Mouse (Mus musculus) G1E (cell line): ENCODE measurements at regions not wholly inside any gene's neighbourhood (a gene's known extent, or its start where the extent isn't known, plus 50 kb on each side); places are given as distances from the start of the nearest gene placed in this dataset.
A peak's percentile ranks its signal among the peaks of the same experiment; 100 is the strongest.
"Not testable (repeated sequence)": the region's sequence is repeated elsewhere in the genome, so short reads cannot be mapped to it uniquely, and the experiment has no call there.

ENCODE experiments used
- ATAC-seq: 2 replicates; pipeline ENCODE4 v1.8.0; 2016; ENCODE audit warnings: mild to moderate bottlenecking; ENCODE audit not compliant: insufficient number of reproducible peaks, poor library complexity, low FRiP score, severe bottlenecking; ENCODE audit errors: extremely low read depth
- DNase-seq: peaks from one replicate; pipeline ENCODE4 v3.0.0; 2012; ENCODE audit warnings: low spot score
- H3K27me3 ChIP-seq: 2 replicates; pipeline ENCODE4 v1.6.1; 2012; ENCODE audit warnings: mild to moderate bottlenecking, low read length, inconsistent platforms; ENCODE audit not compliant: insufficient read depth
- H3K36me3 ChIP-seq: replicated peaks from 2 replicates; pipeline ENCODE3; 2012; ENCODE audit warnings: mild to moderate bottlenecking, inconsistent platforms
- H3K4me1 ChIP-seq: 2 replicates; pipeline ENCODE4 v1.6.1; 2012; ENCODE audit warnings: low read depth, low read length, inconsistent platforms, mixed read lengths; ENCODE audit not compliant: insufficient read depth
- H3K4me3 ChIP-seq: 2 replicates; pipeline ENCODE4 v1.5.1; 2012; ENCODE audit warnings: low read depth, mild to moderate bottlenecking, inconsistent platforms, low read length, moderate library complexity, mixed read lengths
- H3K9me3 ChIP-seq: replicated peaks from 2 replicates; pipeline ENCODE4 v1.6.1; 2012; ENCODE audit warnings: inconsistent platforms
- CTCF ChIP-seq: IDR thresholded peaks from 2 replicates; pipeline ENCODE4 v1.5.1; 2012; ENCODE audit warnings: low read depth, low read length, inconsistent platforms, mixed read lengths
- GATA1 ChIP-seq: IDR thresholded peaks from 2 replicates; pipeline ENCODE4 v1.6.1; 2012; ENCODE audit warnings: borderline replicate concordance, low read length, inconsistent platforms, mixed read lengths
- GATA2 ChIP-seq: IDR thresholded peaks from 2 replicates; pipeline ENCODE4 v1.6.1; 2012; ENCODE audit warnings: low read depth, low read length, inconsistent platforms, borderline replicate concordance
- POLR2AphosphoS5 ChIP-seq: IDR thresholded peaks from 2 replicates; pipeline ENCODE4 v1.6.1; 2012; ENCODE audit warnings: low read depth, low read length, inconsistent platforms; ENCODE audit not compliant: insufficient replicate concordance
- TAL1 ChIP-seq: conservative IDR thresholded peaks from 2 replicates; pipeline ENCODE4 v1.6.1; 2012; ENCODE audit warnings: low read depth, low read length, inconsistent platforms, mixed read lengths

DNA sequence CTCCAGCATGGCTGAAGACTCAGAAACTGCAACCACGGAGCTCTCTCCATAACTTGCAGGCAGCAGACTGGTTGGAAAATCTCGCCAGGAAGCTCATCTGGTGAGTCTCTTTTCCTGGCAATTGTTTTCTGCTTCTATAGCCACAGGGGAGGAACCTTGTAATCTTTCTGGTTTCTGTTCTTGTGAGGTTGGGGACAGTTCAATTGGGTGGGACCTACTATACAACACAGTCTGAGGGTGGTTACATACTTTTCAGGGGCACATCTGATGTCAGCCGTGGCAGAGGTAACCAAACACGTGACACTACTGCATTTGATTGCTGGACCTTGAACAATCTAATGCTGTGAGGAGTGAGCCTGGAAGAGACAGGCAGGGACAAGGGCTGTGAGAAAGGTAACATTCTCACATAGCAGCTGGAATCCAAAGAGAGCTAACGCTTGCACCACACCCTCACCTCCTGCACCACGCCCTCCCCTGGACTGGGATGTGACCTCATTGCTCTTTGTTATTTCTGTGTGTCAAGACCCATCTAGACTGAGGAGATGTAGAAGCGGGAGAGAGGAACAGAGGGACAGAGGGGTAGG lies 98.8 kb upstream of the Palmd start:
- H3K4me1 ChIP-seq: no peaks in the 10 kb centered on the region
- no peak for ATAC-seq
- H3K36me3 ChIP-seq: no peaks in the 10 kb centered on the region
- H3K9me3 ChIP-seq: no peaks in the 10 kb centered on the region
- DNase-seq: no peak
- TF ChIP-seq GATA1 (no peak), CTCF (no peak), GATA2 (no peak)
- no peaks in the 10 kb centered on the region; the same call in 1 of the 2 replicates for H3K27me3 ChIP-seq
- no peak overlapping the region for H3K4me3 ChIP-seq

GRCm38 (mm10) chr3:117065904-117066303 lies 97.1 kb upstream of the Palmd start:
- no peak for TF ChIP-seq GATA2
- no peak for TF ChIP-seq GATA1
- TF ChIP-seq CTCF: no peak
- TF ChIP-seq POLR2AphosphoS5: no peak
- TF ChIP-seq TAL1: no peak
- Histone ChIP-seq H3K27me3 (no peaks in the 10 kb centered on the region; the same call in 1 of the 2 replicates), H3K4me1 (no peaks in the 10 kb centered on the region), H3K4me3 (no peak overlapping the region), H3K36me3 (no peaks in the 10 kb centered on the region), H3K9me3 (no peaks in the 10 kb centered on the region)
- DNase-seq (no peak), ATAC-seq (no peak)

DNA sequence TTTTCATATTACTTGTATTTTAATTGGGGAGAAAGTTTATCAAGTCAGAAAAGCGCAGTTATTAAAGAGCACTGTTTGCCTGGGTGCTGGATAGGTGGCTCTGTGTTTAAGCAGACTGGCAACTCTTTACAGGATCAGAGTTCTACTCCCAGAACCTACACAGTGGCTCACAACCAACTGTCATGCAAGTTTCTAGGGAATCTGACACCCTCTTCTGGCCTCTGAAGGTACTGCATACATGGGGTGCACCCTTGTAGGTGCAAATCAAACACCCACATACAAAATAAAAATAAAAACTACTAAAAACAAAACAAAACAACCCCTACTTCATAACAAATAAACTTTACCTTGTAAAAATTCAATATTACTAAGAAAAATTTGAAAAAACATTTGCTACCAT lies 93.0 kb upstream of the Palmd start:
- Histone ChIP-seq H3K9me3 (no peaks in the 10 kb centered on the region), H3K4me3 (no peak overlapping the region), H3K36me3 (no peaks in the 10 kb centered on the region), H3K27me3 (no peaks in the 10 kb centered on the region), H3K4me1 (no peaks in the 10 kb centered on the region)
- DNase-seq (no peak), ATAC-seq (no peak)
- 0 out of 2 replicates have a peak, but pooled peaks have one; percentile 7 for TF ChIP-seq CTCF
- no peak for TF ChIP-seq GATA1

- Histone ChIP-seq H3K4me3 (no peak overlapping the region), H3K27me3 (no peaks in the 10 kb centered on the region), H3K4me1 (no peaks in the 10 kb centered on the region), H3K9me3 (no peaks in the 10 kb centered on the region), H3K36me3 (no peaks in the 10 kb centered on the region)
- TF ChIP-seq TAL1: no peak
- no peak for TF ChIP-seq CTCF
- no peak for TF ChIP-seq GATA1
- no peak for TF ChIP-seq GATA2
- TF ChIP-seq POLR2AphosphoS5: no peak
- ATAC-seq: no peak
- no peak for DNase-seq
These were observed 92.4 kb upstream of the Palmd start for GRCm38 (mm10) chr3:117061182-117061581.

DNA sequence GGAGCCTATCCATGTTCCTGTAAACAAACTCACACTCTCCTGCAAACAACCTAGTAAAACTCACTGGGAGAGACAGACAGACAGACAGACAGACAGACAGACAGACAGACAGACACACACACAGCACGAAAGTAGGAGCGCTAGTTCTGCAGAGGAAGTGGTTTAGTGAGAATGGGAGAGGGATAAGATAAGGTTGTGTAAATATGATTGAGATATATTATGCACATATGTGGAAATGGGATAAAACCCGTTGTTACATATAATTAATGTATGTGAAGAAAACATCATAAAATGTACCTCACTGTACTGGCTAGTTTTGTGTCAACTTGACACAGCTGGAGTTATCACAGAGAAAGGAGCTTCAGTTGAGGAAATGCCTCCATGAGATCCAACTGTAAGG lies 85.9 kb upstream of the Palmd start:
- DNase-seq: not testable (repeated sequence)

DNA sequence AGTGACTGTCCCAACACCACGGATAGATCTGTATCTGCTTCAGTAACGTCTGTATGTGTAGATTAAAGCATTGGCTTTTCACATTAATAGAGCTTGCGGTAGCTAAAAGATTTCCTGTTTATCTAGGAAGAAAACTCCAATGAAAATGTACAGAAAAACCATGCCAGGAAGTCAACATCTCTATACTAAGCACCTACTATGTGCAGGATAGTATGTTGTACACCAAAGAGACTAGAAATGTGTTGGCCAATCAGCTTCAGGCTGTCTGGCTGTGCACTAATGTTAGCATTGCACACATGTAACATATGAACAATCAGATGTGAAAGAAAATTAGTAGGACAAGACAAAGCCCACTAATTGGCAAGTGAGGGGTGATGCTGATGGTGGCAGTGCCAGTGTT lies 82.6 kb upstream of the Palmd start:
- H3K4me1 ChIP-seq: no peaks in the 10 kb centered on the region
- H3K27me3 ChIP-seq: no peaks in the 10 kb centered on the region
- H3K9me3 ChIP-seq: no peaks in the 10 kb centered on the region
- H3K36me3 ChIP-seq: no peaks in the 10 kb centered on the region
- no peak for ATAC-seq
- TF ChIP-seq POLR2AphosphoS5 (no peak), GATA1 (no peak), GATA2 (no peak), CTCF (no peak), TAL1 (no peak)
- H3K4me3 ChIP-seq: no peak overlapping the region
- DNase-seq: no peak

More for the DNA sequence above, 85.9 kb upstream of the Palmd start:
- H3K36me3 ChIP-seq, H3K4me3 ChIP-seq, ATAC-seq, H3K4me1 ChIP-seq, H3K27me3 ChIP-seq, H3K9me3 ChIP-seq: not testable (repeated sequence)

DNA sequence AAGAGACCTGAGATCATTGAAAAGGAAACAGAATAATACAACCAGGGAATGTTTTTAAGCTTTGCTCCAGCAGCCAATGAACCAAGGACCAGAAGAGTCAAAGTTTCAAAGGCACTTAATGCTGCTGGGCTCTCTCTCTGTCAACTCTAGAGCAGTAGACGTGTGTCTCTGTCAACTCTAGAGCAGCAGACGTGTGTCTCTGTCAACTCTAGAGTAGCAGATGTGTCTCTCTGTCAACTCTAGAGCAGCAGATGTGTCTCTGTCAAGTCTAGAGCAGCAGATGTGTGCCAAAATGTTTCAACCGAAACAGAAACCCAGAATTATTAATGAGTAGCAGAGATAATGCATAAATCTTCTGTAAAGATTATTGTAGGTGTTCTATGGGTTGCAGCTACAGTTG lies 82.1 kb upstream of the Palmd start:
- DNase-seq: no peak
- Histone ChIP-seq H3K36me3 (no peaks in the 10 kb centered on the region), H3K27me3 (no peaks in the 10 kb centered on the region), H3K9me3 (no peaks in the 10 kb centered on the region), H3K4me1 (no peaks in the 10 kb centered on the region), H3K4me3 (no peak overlapping the region)
- no peak for TF ChIP-seq GATA2
- no peak for TF ChIP-seq CTCF
- no peak for TF ChIP-seq POLR2AphosphoS5
- no peak for TF ChIP-seq TAL1
- TF ChIP-seq GATA1: no peak
- no peak for ATAC-seq
